Mouse (Mus musculus) central nervous system, embryonic 18 days (tissue): Measurements from ENCODE around the gene Pgpep1l. TPM values are rescaled to one million over a fixed set of nuclear protein-coding genes. Genes with fewer than 3 reads are reported as not detected.

Experiments used
- polyA plus RNA-seq: library from polyadenylated mRNA; depleted of rRNA; stranded (reverse); fragments of >200 nt; gene quantifications from 2 replicates; pipeline ENCODE4 v1.2.3, GENCODE M21; 2012; rRNA removed

Pgpep1l gene
- 0.31 and 0.35 TPM in 2 replicates for polyA plus RNA-seq

GRCm38 (mm10) chr7:68264028-68264453 lies at the start of gene Pgpep1l:
Gene Pgpep1l, minus strand, starts transcription at chr7:68264233.

GRCm38 (mm10) chr7:68273515-68273914 lies 9.5 kb upstream of the Pgpep1l start, which contains the start of gene Fam169b:
Gene Fam169b, plus strand, starts transcription at chr7:68273839.

Other genes starting within 250 kb of the Pgpep1l start
- gene Fam169b, start 9.6 kb upstream of the Pgpep1l start, polyA plus RNA-seq, result 0.16 and 0.23 TPM in 2 replicates